Mouse (Mus musculus): ENCODE measurements around the gene Hnrnph1. TPM values are rescaled to one million over a fixed set of nuclear protein-coding genes. Genes with fewer than 3 reads are reported as not detected.

Hnrnph1 gene
- total RNA-seq, 2 experiments from 2014 or later, result 682 to 798 TPM

Other genes starting within 250 kb of the Hnrnph1 start
- gene Tbc1d9b, start 245.6 kb upstream of the Hnrnph1 start, total RNA-seq (2014; fragmentation: Nextera tagmentation), result 40.5 and 62.7 TPM in 2 replicates
- 39.8 and 56.7 TPM in 2 replicates for gene Tbc1d9b, start 245.6 kb upstream of the Hnrnph1 start, total RNA-seq (2017)
- gene Mrnip, start 202.5 kb upstream of the Hnrnph1 start, total RNA-seq (2014; fragmentation: Nextera tagmentation), result 10.5 and 15.8 TPM in 2 replicates
- 9.9 and 17.8 TPM in 2 replicates for gene Mrnip, start 202.5 kb upstream of the Hnrnph1 start, total RNA-seq (2017)
- 69.3 and 129 TPM in 2 replicates for gene Sqstm1, start 166.2 kb upstream of the Hnrnph1 start, total RNA-seq (2014; fragmentation: Nextera tagmentation)
- 339 and 435 TPM in 2 replicates for gene Sqstm1, start 166.2 kb upstream of the Hnrnph1 start, total RNA-seq (2017)
- 27.8 and 40.6 TPM in 2 replicates for gene Mgat4b, start 166.1 kb upstream of the Hnrnph1 start, total RNA-seq (2014; fragmentation: Nextera tagmentation)
- 11.1 and 14.5 TPM in 2 replicates for gene Mgat4b, start 166.1 kb upstream of the Hnrnph1 start, total RNA-seq (2017)
- gene Ltc4s, start 138.4 kb upstream of the Hnrnph1 start, total RNA-seq (2014; fragmentation: Nextera tagmentation), result 3.1 and 3.4 TPM in 2 replicates
- gene Ltc4s, start 138.4 kb upstream of the Hnrnph1 start, total RNA-seq (2017), result 12.7 TPM in 1 of 2 replicates, not detected in the other
- gene Maml1, start 84.7 kb upstream of the Hnrnph1 start, total RNA-seq (2014; fragmentation: Nextera tagmentation), result 9.6 and 9.7 TPM in 2 replicates
- 2.9 and 3.5 TPM in 2 replicates for gene Maml1, start 84.7 kb upstream of the Hnrnph1 start, total RNA-seq (2017)
- 331 and 366 TPM in 2 replicates for gene Canx, start 51.3 kb upstream of the Hnrnph1 start, total RNA-seq (2014; fragmentation: Nextera tagmentation)
- 1,306 and 1,380 TPM in 2 replicates for gene Canx, start 51.3 kb upstream of the Hnrnph1 start, total RNA-seq (2017)
- 1.0 TPM in 1 of 2 replicates, not detected in the other for gene Cby3, start 22.5 kb upstream of the Hnrnph1 start, total RNA-seq (2014; fragmentation: Nextera tagmentation)
- gene Cby3, start 22.5 kb upstream of the Hnrnph1 start, total RNA-seq (2017), result not detected in 2 replicates
- gene Rufy1, start 54.1 kb downstream of the Hnrnph1 start, total RNA-seq (2014; fragmentation: Nextera tagmentation), result 6.4 and 19.1 TPM in 2 replicates
- gene Rufy1, start 54.1 kb downstream of the Hnrnph1 start, total RNA-seq (2017), result 21.3 and 22.3 TPM in 2 replicates
- gene Adamts2, start 225.1 kb downstream of the Hnrnph1 start, total RNA-seq (2014; fragmentation: Nextera tagmentation), result not detected in 2 replicates
- not detected in 2 replicates for gene Adamts2, start 225.1 kb downstream of the Hnrnph1 start, total RNA-seq (2017)